Mouse (Mus musculus): ENCODE data around the gene Fyb. TPM values are rescaled to one million over a fixed set of nuclear protein-coding genes. Genes with fewer than 3 reads are reported as not detected.
"Not testable (repeated sequence)": the region's sequence is repeated elsewhere in the genome, so short reads cannot be mapped to it uniquely, and the experiment has no call there.

The Fyb gene
- total RNA-seq, 2 experiments from 2014 or later = 3.8 TPM

- no peak for DNase-seq
- intact Hi-C loops (cut with DNase I) = no loop called here
These were observed 36.5 kb downstream of the Fyb start for GRCm38 (mm10) chr15:6559188-6559587.

GRCm38 (mm10) chr15:6560696-6561095, 38.0 kb downstream of the Fyb start:
- intact Hi-C loops (cut with DNase I) = no loop called here
- DNase-seq = no peak

- no peak for DNase-seq
- intact Hi-C loops (cut with DNase I) = no loop called here
These were observed 39.5 kb downstream of the Fyb start for GRCm38 (mm10) chr15:6562161-6562560.

GRCm38 (mm10) chr15:6562629-6563028, 40.0 kb downstream of the Fyb start:
- intact Hi-C loops (cut with DNase I) = no loop called here
- DNase-seq = no peak

- DNase-seq = peak; percentile 17 to 20
- intact Hi-C loops (cut with DNase I) = loop anchor here (5.0 kb wide), 1 partner anchor 63 kb away; no protein-coding TSS in a partner anchor
These were observed 42.3 kb downstream of the Fyb start for GRCm38 (mm10) chr15:6564977-6565421.

- intact Hi-C loops (cut with DNase I) = loop anchor here (5.0 kb wide), 1 partner anchor 64 kb away; no protein-coding TSS in a partner anchor
These were observed 43.2 kb downstream of the Fyb start for GRCm38 (mm10) chr15:6565873-6566272.

GRCm38 (mm10) chr15:6567993-6568392, 45.3 kb downstream of the Fyb start:
- no peak for DNase-seq
- intact Hi-C loops (cut with DNase I) = loop anchor here (5.0 kb wide), 1 partner anchor 66 kb away; no protein-coding TSS in a partner anchor

More at GRCm38 (mm10) chr15:6565873-6566272, 43.2 kb downstream of the Fyb start:
- DNase-seq = no peak

- intact Hi-C loops (cut with DNase I) = loop anchor here (5.0 kb wide), 1 partner anchor 66 kb away; no protein-coding TSS in a partner anchor
- no peak for DNase-seq
These were observed 46.0 kb downstream of the Fyb start for GRCm38 (mm10) chr15:6568605-6569004.

- DNase-seq = no peak
- intact Hi-C loops (cut with DNase I) = loop anchor here (5.0 kb wide), 1 partner anchor 67 kb away; no protein-coding TSS in a partner anchor
These were observed 46.4 kb downstream of the Fyb start for GRCm38 (mm10) chr15:6569074-6569473.

GRCm38 (mm10) chr15:6570164-6570861, 47.7 kb downstream of the Fyb start:
- no peak for DNase-seq
- intact Hi-C loops (cut with DNase I) = loop anchor here (2.0 kb wide), 1 partner anchor 332 kb away; no protein-coding TSS in a partner anchor

- intact Hi-C loops (cut with DNase I) = loop anchor here (2.0 kb wide), 1 partner anchor 332 kb away; no protein-coding TSS in a partner anchor
- peak; percentile 17 to 23 for DNase-seq
These were observed 48.2 kb downstream of the Fyb start for GRCm38 (mm10) chr15:6570876-6571275.

- intact Hi-C loops (cut with DNase I) = no loop called here
- no peak for DNase-seq
These were observed 51.8 kb downstream of the Fyb start for GRCm38 (mm10) chr15:6574283-6574960.

- no peak for DNase-seq
- intact Hi-C loops (cut with DNase I) = no loop called here
These were observed 55.3 kb downstream of the Fyb start for GRCm38 (mm10) chr15:6577971-6578370.

- DNase-seq = no peak
- intact Hi-C loops (cut with DNase I) = no loop called here
These were observed 56.0 kb downstream of the Fyb start for GRCm38 (mm10) chr15:6578654-6579053.

GRCm38 (mm10) chr15:6579194-6579768, 56.6 kb downstream of the Fyb start:
- DNase-seq = no peak
- intact Hi-C loops (cut with DNase I) = no loop called here

GRCm38 (mm10) chr15:6579769-6580261, 57.2 kb downstream of the Fyb start:
- no peak for DNase-seq
- intact Hi-C loops (cut with DNase I) = no loop called here

GRCm38 (mm10) chr15:6584645-6585044, 62.0 kb downstream of the Fyb start:
- no peak for DNase-seq
- intact Hi-C loops (cut with DNase I) = no loop called here

GRCm38 (mm10) chr15:6586351-6586750, 63.7 kb downstream of the Fyb start:
- DNase-seq; intact Hi-C loops (cut with DNase I): not testable (repeated sequence)

GRCm38 (mm10) chr15:6587526-6587925, 64.9 kb downstream of the Fyb start:
- no peak for DNase-seq
- intact Hi-C loops (cut with DNase I) = no loop called here

- intact Hi-C loops (cut with DNase I) = no loop called here
- no peak for DNase-seq
These were observed 65.5 kb downstream of the Fyb start for GRCm38 (mm10) chr15:6588192-6588591.

Measured in gastrocnemius, postnatal 36 days (tissue).